Mouse (Mus musculus): ENCODE data around the gene Muc4. TPM values are rescaled to one million over a fixed set of nuclear protein-coding genes. Genes with fewer than 3 reads are reported as not detected.

Muc4 gene
- total and polyA plus RNA-seq, 2 experiments = 0.02 to 0.18 TPM

- no peaks in the 10 kb centered on the region for H3K79me2 ChIP-seq (ENCODE audit: control insufficient read depth, insufficient read depth, low read length)
- H3K4me3 ChIP-seq (ENCODE audit: insufficient read depth, low read depth, low read length) = no peak overlapping the region
- no peaks in the 10 kb centered on the region for H3K36me3 ChIP-seq (ENCODE audit: control insufficient read depth, insufficient read depth, low read length)
- TF ChIP-seq CTCF (IDR thresholded peaks at IDR 0.05; ENCODE audit: low read depth, low read length) = 0 out of 2 replicates have a peak, but pooled peaks have one; percentile 4
- TF ChIP-seq POLR2A (IDR thresholded peaks at IDR 0.05; ENCODE audit: extremely low read depth, insufficient read depth, low read length) = no peak
- H3K9ac ChIP-seq (ENCODE audit: low read depth, low read length) = no peak overlapping the region
- no peak overlapping the region for H3K27ac ChIP-seq (replicated peaks; ENCODE audit: insufficient read depth, low read depth, low read length)
- DNase-seq (ENCODE audit: extremely low read depth, low read depth, low spot score) = peak; percentile 65
- peaks cover 12% of the 10 kb centered on the region for H3K4me1 ChIP-seq (ENCODE audit: control insufficient read depth, insufficient read depth, low read length)
- H3K27me3 ChIP-seq (ENCODE audit: control insufficient read depth, insufficient read depth, low read length) = no peaks in the 10 kb centered on the region
- 93% methylated on average over 22 of the region's 22 CpGs for WGBS
Measured at GRCm38 (mm10) chr16:32697665-32698446, 37.8 kb upstream of the Muc4 start.

- H3K27me3 ChIP-seq (ENCODE audit: control insufficient read depth, insufficient read depth, low read length) = no peaks in the 10 kb centered on the region
- 39% methylated on average over 7 of the region's 7 CpGs for WGBS
- H3K36me3 ChIP-seq (ENCODE audit: control insufficient read depth, insufficient read depth, low read length) = no peaks in the 10 kb centered on the region
- no peak overlapping the region; the same call in 1 of the 2 replicates for H3K27ac ChIP-seq (replicated peaks; ENCODE audit: insufficient read depth, low read depth, low read length)
- H3K4me1 ChIP-seq (ENCODE audit: control insufficient read depth, insufficient read depth, low read length) = peaks cover 15% of the 10 kb centered on the region
- TF ChIP-seq POLR2A (IDR thresholded peaks at IDR 0.05; ENCODE audit: extremely low read depth, insufficient read depth, low read length) = no peak
- no peak for TF ChIP-seq CTCF (IDR thresholded peaks at IDR 0.05; ENCODE audit: low read depth, low read length)
- H3K9ac ChIP-seq (ENCODE audit: low read depth, low read length) = no peak overlapping the region
- no peak for DNase-seq (ENCODE audit: extremely low read depth, low read depth, low spot score)
- H3K4me3 ChIP-seq (ENCODE audit: insufficient read depth, low read depth, low read length) = no peak overlapping the region
- H3K79me2 ChIP-seq (ENCODE audit: control insufficient read depth, insufficient read depth, low read length) = no peaks in the 10 kb centered on the region
Measured at GRCm38 (mm10) chr16:32698550-32698949, 37.1 kb upstream of the Muc4 start.

DNA sequence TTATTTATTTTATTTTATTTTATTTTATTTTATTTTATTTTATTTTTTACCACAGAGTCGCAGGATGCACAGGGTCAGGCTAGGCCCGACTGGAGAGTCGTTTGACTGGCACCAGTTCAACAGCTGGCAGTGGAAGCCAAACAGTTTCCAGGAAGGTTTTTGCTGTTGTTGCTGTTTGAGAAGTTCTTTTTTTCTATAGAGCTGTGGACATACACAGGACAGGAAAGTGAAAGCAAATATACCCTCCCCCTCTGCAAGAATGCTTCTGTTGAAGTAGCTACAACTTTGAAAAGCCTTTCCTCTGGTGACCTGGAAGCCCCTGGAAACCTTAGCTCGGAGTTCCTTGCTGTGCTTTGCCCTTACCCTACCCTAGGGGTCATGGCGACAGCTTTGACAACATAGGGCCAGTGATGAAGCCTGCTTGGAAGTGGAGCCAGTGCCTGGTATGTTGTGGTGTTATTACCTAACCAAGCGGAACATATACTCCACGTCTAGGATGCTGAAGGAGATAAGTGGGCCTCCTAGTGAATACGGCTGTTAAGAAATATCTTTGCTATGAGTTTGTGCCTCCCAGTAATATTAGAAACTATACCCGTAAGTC lies 32.3 kb upstream of the Muc4 start:
- Histone ChIP-seq H3K27me3 (ENCODE audit: control insufficient read depth, insufficient read depth, low read length) (no peaks in the 10 kb centered on the region), H3K4me3 (ENCODE audit: insufficient read depth, low read depth, low read length) (no peak overlapping the region), H3K79me2 (ENCODE audit: control insufficient read depth, insufficient read depth, low read length) (no peaks in the 10 kb centered on the region), H3K36me3 (ENCODE audit: control insufficient read depth, insufficient read depth, low read length) (no peaks in the 10 kb centered on the region), H3K4me1 (ENCODE audit: control insufficient read depth, insufficient read depth, low read length) (peaks cover 7% of the 10 kb centered on the region), H3K27ac (replicated peaks; ENCODE audit: insufficient read depth, low read depth, low read length) (peak overlapping the region; percentile 65), H3K9ac (ENCODE audit: low read depth, low read length) (no peak overlapping the region)
- WGBS = 37% methylated on average over 9 of the region's 9 CpGs
- TF ChIP-seq POLR2A (IDR thresholded peaks at IDR 0.05; ENCODE audit: extremely low read depth, insufficient read depth, low read length) (no peak), CTCF (IDR thresholded peaks at IDR 0.05; ENCODE audit: low read depth, low read length) (no peak)
- peak; percentile 31 for DNase-seq (ENCODE audit: extremely low read depth, low read depth, low spot score)

DNA sequence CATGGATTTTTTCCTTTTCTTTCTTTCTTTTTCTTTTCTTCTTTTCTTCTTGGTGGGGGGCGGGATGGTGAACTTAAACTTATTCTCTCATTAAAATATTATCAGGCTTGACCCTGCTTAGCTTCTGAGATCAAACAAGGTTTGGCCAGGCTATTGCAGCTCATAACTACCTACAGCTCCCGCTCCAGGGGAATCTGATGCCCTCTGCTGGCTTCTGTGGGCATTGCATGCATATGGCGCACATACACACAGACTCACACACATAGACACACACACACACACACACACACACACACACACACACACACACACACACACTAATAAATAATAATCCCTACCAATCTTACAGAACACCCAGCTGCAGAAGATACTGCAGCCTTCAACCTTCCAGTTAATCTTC lies 30.1 kb upstream of the Muc4 start:
- Histone ChIP-seq H3K27ac (replicated peaks; ENCODE audit: insufficient read depth, low read depth, low read length) (no peak overlapping the region), H3K4me3 (ENCODE audit: insufficient read depth, low read depth, low read length) (no peak overlapping the region), H3K4me1 (ENCODE audit: control insufficient read depth, insufficient read depth, low read length) (peaks cover 4% of the 10 kb centered on the region; the same call in 1 of the 2 replicates), H3K36me3 (ENCODE audit: control insufficient read depth, insufficient read depth, low read length) (no peaks in the 10 kb centered on the region), H3K27me3 (ENCODE audit: control insufficient read depth, insufficient read depth, low read length) (no peaks in the 10 kb centered on the region), H3K9ac (ENCODE audit: low read depth, low read length) (no peak overlapping the region), H3K79me2 (ENCODE audit: control insufficient read depth, insufficient read depth, low read length) (no peaks in the 10 kb centered on the region)
- TF ChIP-seq POLR2A (IDR thresholded peaks at IDR 0.05; ENCODE audit: extremely low read depth, insufficient read depth, low read length) (no peak), CTCF (IDR thresholded peaks at IDR 0.05; ENCODE audit: low read depth, low read length) (peak; percentile 35; the same call in 1 of the 2 replicates)
- no peak for DNase-seq (ENCODE audit: extremely low read depth, low read depth, low spot score)
- WGBS = 99% methylated on average over 3 of the region's 3 CpGs

GRCm38 (mm10) chr16:32707111-32707823 lies 28.4 kb upstream of the Muc4 start:
- Histone ChIP-seq H3K36me3 (ENCODE audit: control insufficient read depth, insufficient read depth, low read length) (no peaks in the 10 kb centered on the region), H3K4me3 (ENCODE audit: insufficient read depth, low read depth, low read length) (no peak overlapping the region), H3K79me2 (ENCODE audit: control insufficient read depth, insufficient read depth, low read length) (no peaks in the 10 kb centered on the region), H3K4me1 (ENCODE audit: control insufficient read depth, insufficient read depth, low read length) (peaks cover 4% of the 10 kb centered on the region; the same call in 1 of the 2 replicates), H3K9ac (ENCODE audit: low read depth, low read length) (no peak overlapping the region), H3K27ac (replicated peaks; ENCODE audit: insufficient read depth, low read depth, low read length) (no peak overlapping the region), H3K27me3 (ENCODE audit: control insufficient read depth, insufficient read depth, low read length) (no peaks in the 10 kb centered on the region)
- no peak for DNase-seq (ENCODE audit: extremely low read depth, low read depth, low spot score)
- WGBS = 70% methylated on average over 17 of the region's 17 CpGs
- no peak for TF ChIP-seq POLR2A (IDR thresholded peaks at IDR 0.05; ENCODE audit: extremely low read depth, insufficient read depth, low read length)
- TF ChIP-seq CTCF (IDR thresholded peaks at IDR 0.05; ENCODE audit: low read depth, low read length) = no peak
